Mouse (Mus musculus) embryo, embryonic 11 days (tissue): Measurements from ENCODE around the gene Erich6.

Experiments used
- DNase-seq: peaks from one replicate; pipeline ENCODE4 v3.0.0-alpha.2; 2015

Erich6 gene

GRCm38 (mm10) chr3:58636406-58637295, at the start of gene Erich6:
Gene Erich6, minus strand, starts transcription at chr3:58637207.
- DNase-seq, result peak; percentile 82

GRCm38 (mm10) chr3:58686206-58686921, 49.4 kb upstream of the Erich6 start:
- DNase-seq, result no peak

GRCm38 (mm10) chr3:58685396-58685795, 48.4 kb upstream of the Erich6 start:
- DNase-seq, result no peak

GRCm38 (mm10) chr3:58683346-58683745, 46.3 kb upstream of the Erich6 start:
- DNase-seq, result no peak

- no peak for DNase-seq
Observed at GRCm38 (mm10) chr3:58682336-58682735, 45.3 kb upstream of the Erich6 start.

- DNase-seq, result no peak
Observed at GRCm38 (mm10) chr3:58681831-58682230, 44.8 kb upstream of the Erich6 start.

DNA sequence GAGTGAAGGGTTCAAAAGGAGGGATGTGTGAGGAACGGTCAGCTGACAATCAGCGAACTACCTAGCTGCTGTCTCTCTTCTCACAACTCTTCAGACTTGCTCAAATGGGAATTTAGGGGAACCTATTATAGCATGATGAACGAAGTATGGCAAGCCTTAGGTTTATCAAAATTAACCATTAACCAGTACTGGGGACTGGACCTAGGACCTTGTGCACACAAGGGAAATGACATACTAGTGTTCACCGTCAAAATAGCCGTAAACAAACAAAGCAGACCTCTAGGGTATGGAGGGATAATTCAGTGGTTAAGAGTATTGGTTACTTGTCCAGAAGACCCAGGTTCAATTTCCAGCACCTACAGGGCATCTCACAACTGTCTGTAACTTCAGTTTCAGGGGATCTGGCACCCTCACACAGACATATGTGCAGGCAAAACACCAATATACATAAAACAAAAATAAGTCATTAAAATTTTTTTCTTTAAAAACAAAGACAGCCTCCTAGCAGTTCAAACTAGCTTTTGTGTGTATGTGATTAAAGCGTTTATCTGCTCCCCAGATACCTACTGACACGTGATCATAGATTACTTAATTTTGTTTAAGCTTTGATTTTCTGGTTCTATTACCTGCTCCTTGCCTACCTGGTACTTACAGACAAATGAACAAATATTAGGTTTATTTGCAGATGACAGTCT, 44.1 kb upstream of the Erich6 start:
- DNase-seq, result no peak

GRCm38 (mm10) chr3:58679996-58680395, 43.0 kb upstream of the Erich6 start:
- no peak for DNase-seq

DNA sequence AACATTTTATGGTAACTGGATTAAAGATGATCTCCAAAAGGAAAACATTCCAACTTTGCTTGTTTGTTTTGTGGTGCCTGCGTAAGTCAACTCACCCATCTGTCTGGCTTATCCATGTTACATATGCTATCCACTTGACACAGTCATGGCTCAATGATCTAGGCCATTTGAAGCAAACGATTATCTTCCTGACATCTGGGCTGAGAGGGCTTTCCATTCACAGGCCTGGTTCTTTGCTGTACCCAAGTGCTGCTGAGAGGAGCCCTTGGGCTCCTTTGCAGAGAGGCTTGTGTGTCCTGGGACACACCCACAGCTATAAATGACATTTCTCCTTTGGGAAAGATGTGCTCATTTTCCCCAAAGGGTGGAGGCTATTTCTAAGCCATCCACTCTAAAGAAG, 41.9 kb upstream of the Erich6 start:
- no peak for DNase-seq

- no peak for DNase-seq
Observed at GRCm38 (mm10) chr3:58678384-58678783, 41.4 kb upstream of the Erich6 start.

DNA sequence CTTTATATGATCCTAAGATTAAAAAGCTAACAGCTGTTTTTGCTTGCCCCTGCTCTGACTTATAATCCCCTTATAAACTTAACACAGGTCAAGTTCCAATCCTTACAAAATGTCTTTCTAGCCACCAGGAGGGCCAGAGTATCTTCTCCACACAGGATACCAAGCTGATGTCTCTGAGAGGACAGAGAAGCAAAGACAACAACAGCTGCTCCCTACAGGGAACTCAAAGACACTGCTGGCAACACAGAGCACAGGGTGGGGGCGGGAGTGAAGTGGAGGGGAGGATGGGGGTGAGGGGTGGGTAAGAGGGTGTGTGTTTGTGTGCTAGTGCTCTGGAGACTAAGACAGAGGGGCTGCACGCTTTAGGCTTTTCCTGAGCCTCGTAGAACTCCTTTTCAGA, 40.6 kb upstream of the Erich6 start:
- DNase-seq, result peak; percentile 17

DNA sequence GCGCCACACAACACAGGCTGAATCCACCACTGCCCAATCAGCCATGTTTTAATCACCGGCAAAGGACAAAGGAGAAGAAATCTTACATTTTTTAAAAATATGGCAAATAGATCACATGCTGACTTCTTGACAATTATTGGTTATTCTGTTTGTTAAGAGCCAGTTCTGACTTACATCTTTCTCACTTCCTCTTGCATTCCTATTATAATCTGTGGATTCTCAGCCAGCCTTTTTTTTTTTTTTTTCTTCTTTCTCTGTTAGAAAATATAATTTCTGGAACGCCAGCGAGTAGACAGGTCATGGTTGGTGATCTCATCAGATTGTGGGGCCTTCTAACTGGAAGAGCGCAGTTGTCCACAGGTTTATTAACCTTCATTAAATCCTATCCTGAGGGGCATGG, 36.3 kb upstream of the Erich6 start:
- DNase-seq, result no peak

DNA sequence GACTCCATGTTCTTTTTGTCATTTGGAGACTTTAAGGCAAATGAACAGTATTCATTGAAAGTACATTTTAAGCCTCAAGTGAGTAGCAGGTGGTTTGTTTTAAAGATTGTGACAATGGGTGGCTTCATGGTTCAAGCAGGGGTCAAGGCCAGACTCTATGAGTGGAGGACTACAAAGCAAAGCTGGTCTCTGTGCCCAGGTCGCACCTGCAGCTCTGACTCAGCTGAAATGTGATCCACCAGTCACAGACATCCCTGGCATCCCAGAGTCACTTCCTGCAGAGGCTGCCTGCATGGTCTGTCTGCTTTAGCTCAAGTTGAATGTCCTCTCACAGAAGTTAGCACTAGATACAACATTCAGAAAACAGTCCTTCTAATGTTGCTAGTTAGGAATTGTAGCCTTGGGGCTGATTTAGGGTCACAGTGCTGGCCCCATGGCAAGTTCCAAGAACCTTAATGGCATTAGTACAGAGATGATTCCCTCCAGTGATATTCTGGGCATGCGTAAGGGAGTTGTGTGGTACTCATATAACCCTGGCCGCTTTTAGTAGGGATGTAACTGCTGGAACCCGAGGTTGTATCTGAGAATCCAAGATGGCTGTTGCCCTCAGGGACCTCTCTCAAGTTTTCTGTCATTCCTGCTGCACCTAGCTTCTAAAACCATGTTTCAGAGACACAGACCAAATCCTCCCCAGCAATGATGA, 35.6 kb upstream of the Erich6 start:
- no peak for DNase-seq

DNA sequence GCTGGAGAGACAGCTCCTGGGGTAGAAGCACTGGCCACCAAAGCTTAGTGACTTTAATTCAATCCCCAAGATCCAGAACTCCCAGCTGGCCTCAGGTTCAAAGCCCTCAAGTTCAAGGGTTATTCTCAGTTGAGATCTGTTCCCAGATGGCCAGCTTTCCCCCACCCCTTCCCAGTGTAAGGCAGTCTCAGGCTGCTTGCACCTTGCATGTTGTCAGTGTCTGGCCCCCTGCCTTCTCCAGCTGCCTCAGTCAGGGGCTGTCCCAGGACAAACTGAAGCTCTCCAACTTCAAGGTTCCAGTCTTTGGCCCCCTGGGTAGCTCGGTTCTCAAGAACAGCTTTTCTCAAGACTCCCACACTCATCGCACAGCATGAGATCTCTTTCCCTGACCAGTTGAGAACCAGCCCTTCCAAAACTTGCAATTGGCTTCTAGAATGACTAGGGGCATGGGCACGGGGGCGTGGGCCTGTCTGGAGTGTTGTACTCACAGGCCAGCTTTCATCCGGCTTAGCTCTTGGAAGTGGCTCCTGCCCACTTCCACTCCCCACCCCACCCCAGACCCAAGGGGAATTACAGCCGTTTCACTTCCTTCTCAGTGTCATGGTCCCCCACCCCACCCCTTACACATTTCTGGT, 34.7 kb upstream of the Erich6 start:
- DNase-seq, result no peak

DNA sequence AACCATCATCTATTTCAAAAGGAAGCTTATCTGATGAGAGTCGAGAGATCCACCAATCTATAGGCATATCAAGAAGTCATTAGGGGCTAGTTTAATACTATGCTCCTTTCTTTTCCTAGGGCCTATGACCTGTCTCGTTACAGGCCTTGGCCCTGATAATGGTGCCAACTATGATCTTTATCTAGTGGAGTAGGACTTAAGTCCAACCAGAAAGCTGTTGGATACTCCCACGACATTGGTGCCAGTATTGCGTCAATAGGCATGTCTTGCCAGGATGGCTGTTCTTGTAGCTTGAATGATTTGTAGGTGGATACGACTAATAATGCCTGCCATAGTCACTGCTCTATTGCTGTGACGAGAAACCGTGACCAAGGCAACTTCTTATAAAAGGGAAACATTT, 27.0 kb upstream of the Erich6 start:
- DNase-seq, result no peak

DNA sequence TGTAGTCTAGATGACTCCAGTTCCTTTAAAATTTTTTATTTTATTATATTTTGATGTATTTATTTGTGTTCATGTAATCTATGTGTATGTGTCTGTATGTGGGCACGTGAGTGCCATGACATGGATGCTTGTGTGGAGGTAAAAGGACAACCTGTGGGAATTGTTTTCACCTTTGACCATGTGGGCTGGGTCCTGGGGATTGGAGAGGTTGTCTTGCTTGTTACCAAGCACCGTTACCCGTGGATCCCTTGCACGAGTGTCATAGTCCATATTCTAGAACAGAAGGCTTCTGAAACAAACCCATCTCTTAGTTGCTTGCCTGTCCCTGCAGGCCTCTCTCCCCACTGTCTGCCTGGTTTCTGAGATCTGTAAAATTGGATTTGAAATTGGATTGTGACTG, 23.6 kb upstream of the Erich6 start:
- no peak for DNase-seq

DNA sequence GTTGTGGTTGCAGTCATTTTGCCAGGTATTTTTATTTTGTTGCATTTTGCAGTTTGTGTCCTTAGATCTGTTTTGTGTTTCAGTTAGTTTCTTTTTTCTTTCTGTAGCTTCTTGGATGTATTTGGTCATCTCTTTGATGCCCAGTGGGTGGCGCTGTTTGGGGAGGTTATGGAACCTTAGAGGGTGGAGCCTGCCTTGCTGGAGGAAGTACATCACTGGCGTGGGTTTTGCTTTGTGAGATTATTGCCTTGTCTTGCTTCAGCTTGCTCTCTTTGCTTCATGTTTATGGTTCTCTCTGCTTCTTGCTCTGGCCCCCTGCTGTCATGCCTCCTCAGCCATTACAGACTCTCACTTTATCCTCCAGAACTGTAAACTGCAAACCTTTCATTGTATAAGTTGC, 20.3 kb upstream of the Erich6 start:
- peak; percentile 32 for DNase-seq

- peak; percentile 73 for DNase-seq
Observed at GRCm38 (mm10) chr3:58655362-58656130, 18.5 kb upstream of the Erich6 start.

DNA sequence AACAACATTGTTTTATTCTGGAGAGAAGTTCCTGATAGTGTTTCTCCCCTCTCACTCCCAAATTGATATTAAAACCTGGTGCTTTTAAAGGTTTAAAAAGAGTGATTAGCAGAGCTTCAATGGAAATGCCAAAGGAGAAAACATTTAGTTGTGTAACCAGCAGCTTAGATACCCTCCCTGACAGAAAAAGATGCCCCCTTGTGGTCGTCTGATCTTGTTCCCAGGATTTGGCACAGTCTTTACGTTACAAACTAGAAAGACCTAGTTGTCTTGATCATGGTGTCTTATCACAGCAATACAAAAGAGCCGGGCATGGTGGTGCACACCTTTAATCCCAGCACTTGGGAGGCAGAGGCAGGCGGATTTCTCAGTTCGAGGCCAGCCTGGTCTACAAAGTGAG, 16.9 kb upstream of the Erich6 start:
- DNase-seq, result peak; percentile 25

- no peak for DNase-seq
Observed at GRCm38 (mm10) chr3:58650328-58650727, 13.3 kb upstream of the Erich6 start.

GRCm38 (mm10) chr3:58647179-58647578, 10.2 kb upstream of the Erich6 start:
- DNase-seq, result no peak

GRCm38 (mm10) chr3:58646180-58646579, 9.2 kb upstream of the Erich6 start:
- no peak for DNase-seq
